Mouse (Mus musculus) kidney, adult 2 months (tissue): ENCODE results near the gene Fam45a.

Experiments
- CTCF ChIP-seq: fragments of 200-500 bp; conservative IDR thresholded peaks from 2 replicates; pipeline ENCODE4 v1.5.1; 2011; ENCODE audit warnings: low read depth, mild to moderate bottlenecking, control low read depth, low read length, moderate library complexity, mixed read lengths; ENCODE audit not compliant: insufficient read depth, insufficient read length
- POLR2A ChIP-seq: fragments of 200-500 bp; IDR thresholded peaks from one replicate; pipeline ENCODE4 v1.6.1; 2011; ENCODE audit warnings: low read depth, low read length, control low read depth

DNA sequence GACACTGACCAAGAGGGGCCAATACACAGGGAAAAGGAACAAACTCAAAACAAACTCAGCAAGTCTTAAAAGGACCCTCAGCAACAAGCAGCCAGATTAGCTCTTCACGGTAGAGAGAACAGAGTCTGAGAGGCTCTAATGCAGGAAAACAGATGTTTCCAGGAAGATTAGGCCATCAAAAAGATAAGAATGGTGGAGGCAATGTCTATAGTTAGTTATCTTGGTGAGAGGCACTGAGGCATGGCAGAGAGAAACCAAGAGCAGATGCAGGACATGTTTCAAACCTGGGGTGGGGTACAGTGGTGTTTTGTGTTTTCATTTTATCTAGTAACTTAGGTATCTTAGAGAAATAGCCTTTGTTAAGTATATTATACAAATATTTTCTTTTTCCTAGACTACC lies 60.9 kb downstream of the Fam45a start:
- TF ChIP-seq CTCF (no peak), POLR2A (no peak)
